13 mouse cellular contexts compared by ENCODE assay signal in genomic region chr2:101920136-101920554, GRCm38 (mm10). TPM values are rescaled to one million over a fixed set of nuclear protein-coding genes. Genes with fewer than 3 reads are reported as not detected.
DNase-seq lines count a peak whose midpoint lies in the region; ATAC-seq and TF ChIP-seq lines count a peak whose summit lies in the region.
"Had no signal": no experiment of that assay in that cellular context is flagged by ENCODE, and none has a peak within 500 bp of the region (broad histone marks: within the 10 kb centered on the region; RNA-seq: fewer than 3 reads in every experiment).

No protein-coding gene starts in this region.

- H3K27ac ChIP-seq in forebrain, embryonic 14.5 days (ENCODE audit: low read depth, low read length), result peak overlapping the region; percentile 16; the same call in 1 of the 2 replicates
- peak overlapping the region; percentile 34; the same call in 1 of the 2 replicates for H3K27ac ChIP-seq in neural tube, embryonic 14.5 days (ENCODE audit: low read depth, low read length)
- no peak overlapping the region for H3K27ac ChIP-seq in left cerebral cortex, adult 2 months
- H3K27ac ChIP-seq: heart, embryonic 15.5 days had no signal

- TF ChIP-seq CTCF in left cerebral cortex, adult 2 months (IDR thresholded peaks at IDR 0.05), result no peak

- H3K4me3 ChIP-seq in forebrain, embryonic 14.5 days (ENCODE audit: low read depth, low read length), result no peak overlapping the region
- no peak overlapping the region for H3K4me3 ChIP-seq in neural tube, embryonic 14.5 days (ENCODE audit: low read depth, low read length)
- H3K4me3 ChIP-seq in left cerebral cortex, adult 2 months, result no peak overlapping the region
- H3K4me3 ChIP-seq: heart, embryonic 15.5 days had no signal

- 0 out of 2 replicates have a peak, but pooled peaks cover 6% of the 10 kb centered on the region for H3K4me1 ChIP-seq in forebrain, embryonic 14.5 days (ENCODE audit: control insufficient read depth, insufficient read depth, low read length)
- 0 out of 2 replicates have a peak, but pooled peaks cover 6% of the 10 kb centered on the region for H3K4me1 ChIP-seq in neural tube, embryonic 14.5 days (ENCODE audit: control insufficient read depth, insufficient read depth, low read length)
- H3K4me1 ChIP-seq: heart, embryonic 15.5 days had no signal

- no peaks in the 10 kb centered on the region for H3K9me3 ChIP-seq in forebrain, embryonic 14.5 days (replicated peaks; ENCODE audit: control insufficient read depth, low read length)
- no peaks in the 10 kb centered on the region for H3K9me3 ChIP-seq in neural tube, embryonic 14.5 days (ENCODE audit: control insufficient read depth, low read length)
- H3K9me3 ChIP-seq: heart, embryonic 15.5 days had no signal

- no peak overlapping the region for H3K4me2 ChIP-seq in forebrain, embryonic 14.5 days (ENCODE audit: low read length)
- no peak overlapping the region for H3K4me2 ChIP-seq in neural tube, embryonic 14.5 days (ENCODE audit: low read depth, low read length)
- H3K4me2 ChIP-seq: heart, embryonic 15.5 days had no signal

- no peak for DNase-seq in frontal cortex, postnatal 14 days (ENCODE audit: low spot score in 2 of 2)
- peak; percentile 28 for DNase-seq in forebrain, embryonic 14.5 days (ENCODE audit: low spot score)
- DNase-seq in mesoderm, embryonic 11.5 days (ENCODE audit: low read depth, low spot score), result peak; percentile 15
- DNase-seq in left cerebral cortex, adult 2 months (ENCODE audit: extremely low spot score in 1 of 2, low spot score in 2 of 2), result no peak
- no peak for DNase-seq in adrenal gland, postnatal 10 days
- no peak for DNase-seq in right cerebral cortex, postnatal 10 days (ENCODE audit: low spot score in 2 of 2)
- DNase-seq: cerebellum, adult 2 months; kidney, postnatal 14 days; liver had no signal

- 32% methylated on average over 2 of the region's 2 CpGs for WGBS in forebrain, embryonic 14.5 days
- WGBS in neural tube, embryonic 14.5 days, result 8% methylated on average over 2 of the region's 2 CpGs

- ATAC-seq in frontal cortex, adult (ENCODE audit: low TSS enrichment), result peak; percentile 59; the same call in 1 of the 2 replicates
- ATAC-seq in forebrain, embryonic 14.5 days, result peak; percentile 62; the same call in 1 of the 2 replicates
- ATAC-seq in neural tube, embryonic 14.5 days (ENCODE audit: low read depth), result peak; percentile 86
- ATAC-seq: inflammation-experienced regulatory T-cells, adult 6 months had no signal

- intact Hi-C loops in left cerebral cortex, adult 2 months (cut with DNase I), result no loop called here

- no peaks in the 10 kb centered on the region for H3K27me3 ChIP-seq in forebrain, embryonic 14.5 days (replicated peaks; ENCODE audit: control insufficient read depth, insufficient read depth, low read length)
- H3K27me3 ChIP-seq in neural tube, embryonic 14.5 days (ENCODE audit: control insufficient read depth, insufficient read depth, low read length), result no peaks in the 10 kb centered on the region
- H3K27me3 ChIP-seq: heart, embryonic 15.5 days had no signal

- no peak overlapping the region for H3K9ac ChIP-seq in forebrain, embryonic 14.5 days (ENCODE audit: low read length)
- H3K9ac ChIP-seq in neural tube, embryonic 14.5 days (replicated peaks; ENCODE audit: low read depth, low read length), result no peak overlapping the region
- H3K9ac ChIP-seq: heart, embryonic 15.5 days had no signal

- no peaks in the 10 kb centered on the region for H3K36me3 ChIP-seq in forebrain, embryonic 14.5 days (ENCODE audit: control insufficient read depth, insufficient read depth, low read length)
- no peaks in the 10 kb centered on the region for H3K36me3 ChIP-seq in neural tube, embryonic 14.5 days (ENCODE audit: control insufficient read depth, insufficient read depth, low read length)
- H3K36me3 ChIP-seq: heart, embryonic 15.5 days had no signal

RNA-seq across cellular contexts. Expression of gene Commd9, which starts 34.1 kb away (rescaled TPM):
- 111 and 118 TPM in 2 replicates for polyA plus RNA-seq in forebrain, embryonic 14.5 days (2014; fragmentation: Nextera tagmentation; extraction: Ambion mirVana)
- 95.0 and 104 TPM in 2 replicates for polyA plus RNA-seq in neural tube, embryonic 14.5 days (2014; fragmentation: Nextera tagmentation; extraction: Ambion mirVana)
- 10 to 100 TPM; 38.6 to 42.3 TPM for total RNA-seq in left cerebral cortex, adult 2 months (2021)
- 10 to 100 TPM; 33.8 to 36.2 TPM for total RNA-seq in adrenal gland, postnatal 10 days (2021)

RNA-seq across cellular contexts. Expression of gene Prr5l, which starts 37.3 kb away (rescaled TPM):
- polyA plus RNA-seq in forebrain, embryonic 14.5 days (2014; fragmentation: Nextera tagmentation; extraction: Ambion mirVana), result 5.1 and 5.4 TPM in 2 replicates
- 5.6 and 6.6 TPM in 2 replicates for polyA plus RNA-seq in neural tube, embryonic 14.5 days (2014; fragmentation: Nextera tagmentation; extraction: Ambion mirVana)
- total RNA-seq in left cerebral cortex, adult 2 months (2021), result 1 to 10 TPM; 5.1 to 7.7 TPM
- 1 to 10 TPM; 4.9 to 7.2 TPM for total RNA-seq in adrenal gland, postnatal 10 days (2021)

Comparison
In these comparisons a context has a peak if more than half of its experiments do, and no peak if none do; other contexts are left out.
1. DNase-seq: peak in forebrain, embryonic 14.5 days (single experiment) and mesoderm, embryonic 11.5 days (single experiment); none in frontal cortex, postnatal 14 days (0 of 2), left cerebral cortex, adult 2 months (0 of 2), adrenal gland, postnatal 10 days (single experiment) and right cerebral cortex, postnatal 10 days (0 of 2).
2. Peak in every context shown above with its lines, with median percentiles within 50 percentile points of each other: ATAC-seq.